Mouse (Mus musculus) central nervous system, embryonic 14 days (tissue): ENCODE measurements around the gene Adora3. TPM values are rescaled to one million over a fixed set of nuclear protein-coding genes. Genes with fewer than 3 reads are reported as not detected.

Experiments used
- polyA plus RNA-seq: library from polyadenylated mRNA; depleted of rRNA; stranded (reverse); fragments of >200 nt; gene quantifications from 2 replicates; pipeline ENCODE4 v1.2.3, GENCODE M21; 2012; rRNA removed

The Adora3 gene
- 0.22 and 0.30 TPM in 2 replicates for polyA plus RNA-seq

GRCm38 (mm10) chr3:105870558-105870957, at the start of gene Adora3, which contains the start of gene Tmigd3:
Adora3 (plus strand) TSS chr3:105870858.
Tmigd3 (plus strand) TSS chr3:105870903.

GRCm38 (mm10) chr3:105932240-105933071, 61.8 kb downstream of the Adora3 start, which contains the start of gene I830077J02Rik:
I830077J02Rik (minus strand) TSS chr3:105932664.

Other genes starting within 250 kb of the Adora3 start
- gene Ddx20, start 183.3 kb upstream of the Adora3 start, polyA plus RNA-seq = 19.4 and 21.2 TPM in 2 replicates
- 4.4 and 6.0 TPM in 2 replicates for gene Inka2, start 166.3 kb upstream of the Adora3 start, polyA plus RNA-seq
- gene Rap1a, start 69.5 kb upstream of the Adora3 start, polyA plus RNA-seq = 42.0 and 45.6 TPM in 2 replicates
- 0.16 TPM in 1 of 2 replicates, not detected in the other for gene Tmigd3, start within 50 bp of the Adora3 start, polyA plus RNA-seq
- gene I830077J02Rik, start 61.8 kb downstream of the Adora3 start, polyA plus RNA-seq = 0.50 and 0.61 TPM in 2 replicates
- gene Wdr77, start 88.5 kb downstream of the Adora3 start, polyA plus RNA-seq = 65.3 and 74.5 TPM in 2 replicates
- gene Atp5f1, start 89.2 kb downstream of the Adora3 start, polyA plus RNA-seq = 306 and 320 TPM in 2 replicates
- gene Ovgp1, start 102.9 kb downstream of the Adora3 start, polyA plus RNA-seq = 13.5 and 14.0 TPM in 2 replicates
- gene Pifo, start 143.8 kb downstream of the Adora3 start, polyA plus RNA-seq = 3.2 and 4.1 TPM in 2 replicates
- gene Chil5, start 162.0 kb downstream of the Adora3 start, polyA plus RNA-seq = not detected in 2 replicates
- 1.2 and 1.3 TPM in 2 replicates for gene Chia1, start 242.4 kb downstream of the Adora3 start, polyA plus RNA-seq